Comparison of ENCODE assay signal across 8 mouse cellular contexts in genomic region chr4:155215203-155215602, GRCm38 (mm10). TPM values are rescaled to one million over a fixed set of nuclear protein-coding genes. Genes with fewer than 3 reads are reported as not detected.
DNase-seq lines count a peak whose midpoint lies in the region; ATAC-seq and TF ChIP-seq lines count a peak whose summit lies in the region.

No protein-coding gene starts in this region.

- no peak overlapping the region for H3K4me3 ChIP-seq in heart, embryonic 11.5 days (ENCODE audit: low read depth, low read length)
- no peak overlapping the region for H3K4me3 ChIP-seq in spleen, adult 2 months (ENCODE audit: extremely low read depth, insufficient read depth, insufficient read length)
- H3K4me3 ChIP-seq in intestine, embryonic 16.5 days (ENCODE audit: low read length): no peak overlapping the region

- peak overlapping the region; percentile 27 for H3K4me2 ChIP-seq in heart, embryonic 11.5 days
- 0 out of 2 replicates have a peak overlapping the region, but pooled peaks have one; percentile 16 for H3K4me2 ChIP-seq in intestine, embryonic 16.5 days (ENCODE audit: low read depth, low read length)

- 46% methylated on average over 9 of the region's 9 CpGs for WGBS in heart, embryonic 11.5 days (ENCODE audit: insufficient replicate concordance)
- WGBS in spleen, adult 2 months: 82% methylated on average over 9 of the region's 9 CpGs
- 60% methylated on average over 9 of the region's 9 CpGs for WGBS in intestine, embryonic 16.5 days

- H3K27ac ChIP-seq in heart, embryonic 11.5 days (ENCODE audit: low read depth, low read length): no peak overlapping the region
- H3K27ac ChIP-seq in spleen, adult 2 months (ENCODE audit: insufficient read depth, low read length): peak overlapping the region; percentile 11; the same call in 1 of the 2 replicates
- H3K27ac ChIP-seq in intestine, embryonic 16.5 days (ENCODE audit: low read length): no peak overlapping the region

- no peak for TF ChIP-seq POLR2A in spleen, adult 2 months (IDR thresholded peaks at IDR 0.05; ENCODE audit: low read depth, low read length)

- no peaks in the 10 kb centered on the region for H3K9me3 ChIP-seq in heart, embryonic 11.5 days (replicated peaks; ENCODE audit: control insufficient read depth, low read length)
- H3K9me3 ChIP-seq in intestine, embryonic 16.5 days (ENCODE audit: control insufficient read depth, low read length): no peaks in the 10 kb centered on the region

- intact Hi-C loops in heart, postnatal 36 days (cut with DNase I): no loop called here

- no peak overlapping the region for H3K9ac ChIP-seq in heart, embryonic 11.5 days (ENCODE audit: low read depth, low read length)
- H3K9ac ChIP-seq in intestine, embryonic 16.5 days (ENCODE audit: low read depth, low read length): no peak overlapping the region

- H3K36me3 ChIP-seq in heart, embryonic 11.5 days (ENCODE audit: control insufficient read depth, insufficient read depth, low read length): no peaks in the 10 kb centered on the region; the same call in 1 of the 2 replicates
- no peaks in the 10 kb centered on the region for H3K36me3 ChIP-seq in spleen, adult 2 months (ENCODE audit: control insufficient read depth, insufficient read depth, low read length)
- 0 out of 2 replicates have a peak, but pooled peaks cover 8% of the 10 kb centered on the region for H3K36me3 ChIP-seq in intestine, embryonic 16.5 days (ENCODE audit: control insufficient read depth, insufficient read depth, low read length)

- no peak for TF ChIP-seq CTCF in spleen, adult 2 months (IDR thresholded peaks at IDR 0.05; ENCODE audit: extremely low read depth, insufficient read depth, insufficient read length, insufficient replicate concordance)

- no peak for DNase-seq in heart, postnatal 36 days
- no peak for DNase-seq in spleen, adult 2 months (ENCODE audit: low read depth in 1 of 2, low spot score in 2 of 2)
- DNase-seq in spleen, adult 18-20 months: no peak
- no peak for DNase-seq in frontal cortex, postnatal 36 days (ENCODE audit: low spot score in 2 of 2)
- DNase-seq in natural killer cell, adult 2 months (ENCODE audit: low spot score in 2 of 2): no peak
- no peak for DNase-seq in testis, postnatal 14 days (ENCODE audit: low spot score)

- no peaks in the 10 kb centered on the region for H3K27me3 ChIP-seq in heart, embryonic 11.5 days (ENCODE audit: control insufficient read depth, insufficient read depth, low read length)
- H3K27me3 ChIP-seq in spleen, adult 2 months (ENCODE audit: control insufficient read depth, insufficient read depth, low read length): no peaks in the 10 kb centered on the region
- H3K27me3 ChIP-seq in intestine, embryonic 16.5 days (replicated peaks; ENCODE audit: control insufficient read depth, insufficient read depth, low read length): no peaks in the 10 kb centered on the region

- ATAC-seq in heart, embryonic 11.5 days (replicated peaks; ENCODE audit: insufficient number of reproducible peaks, low FRiP score, low TSS enrichment): no peak
- no peak for ATAC-seq in intestine, embryonic 16.5 days

- peaks cover 82% of the 10 kb centered on the region for H3K4me1 ChIP-seq in heart, embryonic 11.5 days (ENCODE audit: control insufficient read depth, insufficient read depth, low read length)
- peaks cover 62% of the 10 kb centered on the region; the same call in 1 of the 2 replicates for H3K4me1 ChIP-seq in spleen, adult 2 months (ENCODE audit: control insufficient read depth, insufficient read depth, insufficient read length)
- H3K4me1 ChIP-seq in intestine, embryonic 16.5 days (ENCODE audit: control insufficient read depth, insufficient read depth, low read length): peaks cover 75% of the 10 kb centered on the region

RNA-seq across cellular contexts. Expression of gene Ski, which starts 7.2 kb away (rescaled TPM):
- polyA plus RNA-seq in heart, embryonic 11.5 days (2014; fragmentation: Nextera tagmentation; extraction: Ambion mirVana): 14.6 and 14.8 TPM in 2 replicates
- 10 to 100 TPM; 53.3 to 56.8 TPM for total RNA-seq in heart, postnatal 36 days (2021)
- polyA plus RNA-seq in spleen, adult 2 months (2012; rRNA removed): 32.2 and 40.6 TPM in 2 replicates
- 11.4 and 11.7 TPM in 2 replicates for polyA plus RNA-seq in intestine, embryonic 16.5 days (2015; fragmentation: Nextera tagmentation; extraction: Ambion mirVana)

RNA-seq across cellular contexts. Expression of gene Faap20, which starts 34.4 kb away (rescaled TPM):
- 64.9 and 66.8 TPM in 2 replicates for polyA plus RNA-seq in heart, embryonic 11.5 days (2014; fragmentation: Nextera tagmentation; extraction: Ambion mirVana)
- 10 to 100 TPM; 14.5 to 18.3 TPM for total RNA-seq in heart, postnatal 36 days (2021)
- polyA plus RNA-seq in spleen, adult 2 months (2012; rRNA removed): 43.2 and 64.8 TPM in 2 replicates
- 60.3 and 70.4 TPM in 2 replicates for polyA plus RNA-seq in intestine, embryonic 16.5 days (2015; fragmentation: Nextera tagmentation; extraction: Ambion mirVana)
